Mouse (Mus musculus): ENCODE measurements at regions not wholly inside any gene's neighbourhood (a gene's known extent, or its start where the extent isn't known, plus 50 kb on each side); places are given as distances from the start of the nearest gene placed in this dataset.

DNA sequence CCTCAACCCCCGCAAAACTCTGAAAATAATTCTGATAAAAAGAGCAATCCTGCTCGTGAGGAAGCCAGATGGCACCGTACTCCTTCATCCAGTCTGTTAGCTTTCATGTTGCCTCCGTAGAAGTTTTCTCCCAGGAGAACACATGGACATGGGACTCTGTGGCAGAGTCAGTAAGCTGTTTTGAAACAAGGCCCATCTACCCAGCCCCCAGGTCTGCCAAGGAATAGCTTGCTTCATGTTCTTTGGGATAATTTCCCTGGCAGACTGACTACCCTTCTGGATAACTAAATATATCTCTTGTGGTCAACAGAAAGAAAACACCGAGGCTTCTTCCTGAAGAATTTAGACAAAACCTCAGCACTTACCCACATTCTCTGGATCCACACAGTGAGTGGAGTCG is 111.2 kb upstream of the Spred1 start:
- H3K27me3 ChIP-seq (ENCODE audit: control insufficient read depth, insufficient read depth, low read depth, low read length): no peaks in the 10 kb centered on the region
- WGBS: 77% methylated on average over 6 of the region's 6 CpGs
- H3K9me3 ChIP-seq (ENCODE audit: control insufficient read depth, low read length): no peaks in the 10 kb centered on the region

DNA sequence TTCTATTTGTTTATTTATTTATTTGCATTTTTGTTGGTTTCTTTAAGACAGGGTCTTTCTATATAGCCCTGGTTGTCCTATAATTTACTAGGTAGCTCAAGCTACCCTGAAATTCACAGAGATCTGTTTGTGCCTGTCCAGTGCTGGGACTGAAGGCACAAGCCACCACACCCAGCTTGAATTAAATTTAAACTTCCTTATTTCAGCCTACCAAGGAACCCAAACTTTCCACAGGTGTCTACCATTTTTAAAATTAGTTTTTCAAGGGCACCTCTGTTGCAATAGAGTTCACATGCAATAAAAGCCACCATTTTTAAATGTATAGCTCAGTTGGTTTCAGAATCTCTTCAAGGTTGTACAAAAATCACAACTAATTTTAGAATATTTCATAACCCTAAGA is 110.2 kb upstream of the Spred1 start:
- Histone ChIP-seq H3K27ac (ENCODE audit: low read length) (no peak overlapping the region), H3K27me3 (ENCODE audit: control insufficient read depth, insufficient read depth, low read depth, low read length) (no peaks in the 10 kb centered on the region), H3K36me3 (ENCODE audit: control insufficient read depth, insufficient read depth, low read length) (no peaks in the 10 kb centered on the region), H3K4me1 (replicated peaks; ENCODE audit: control insufficient read depth, insufficient read depth, low read length) (no peaks in the 10 kb centered on the region; the same call in 1 of the 2 replicates), H3K9ac (ENCODE audit: low read length) (no peak overlapping the region), H3K9me3 (ENCODE audit: control insufficient read depth, low read length) (no peaks in the 10 kb centered on the region), H3K4me3 (ENCODE audit: low read length) (no peak overlapping the region), H3K4me2 (ENCODE audit: low read depth, low read length) (no peak overlapping the region)
- ATAC-seq (ENCODE audit: low read depth): no peak

More for the DNA sequence above, 111.2 kb upstream of the Spred1 start:
- Histone ChIP-seq H3K4me3 (ENCODE audit: low read length) (no peak overlapping the region), H3K4me1 (replicated peaks; ENCODE audit: control insufficient read depth, insufficient read depth, low read length) (no peaks in the 10 kb centered on the region; the same call in 1 of the 2 replicates), H3K27ac (ENCODE audit: low read length) (no peak overlapping the region), H3K36me3 (ENCODE audit: control insufficient read depth, insufficient read depth, low read length) (no peaks in the 10 kb centered on the region), H3K9ac (ENCODE audit: low read length) (no peak overlapping the region), H3K4me2 (ENCODE audit: low read depth, low read length) (no peak overlapping the region)
- no peak for ATAC-seq (ENCODE audit: low read depth)

DNA sequence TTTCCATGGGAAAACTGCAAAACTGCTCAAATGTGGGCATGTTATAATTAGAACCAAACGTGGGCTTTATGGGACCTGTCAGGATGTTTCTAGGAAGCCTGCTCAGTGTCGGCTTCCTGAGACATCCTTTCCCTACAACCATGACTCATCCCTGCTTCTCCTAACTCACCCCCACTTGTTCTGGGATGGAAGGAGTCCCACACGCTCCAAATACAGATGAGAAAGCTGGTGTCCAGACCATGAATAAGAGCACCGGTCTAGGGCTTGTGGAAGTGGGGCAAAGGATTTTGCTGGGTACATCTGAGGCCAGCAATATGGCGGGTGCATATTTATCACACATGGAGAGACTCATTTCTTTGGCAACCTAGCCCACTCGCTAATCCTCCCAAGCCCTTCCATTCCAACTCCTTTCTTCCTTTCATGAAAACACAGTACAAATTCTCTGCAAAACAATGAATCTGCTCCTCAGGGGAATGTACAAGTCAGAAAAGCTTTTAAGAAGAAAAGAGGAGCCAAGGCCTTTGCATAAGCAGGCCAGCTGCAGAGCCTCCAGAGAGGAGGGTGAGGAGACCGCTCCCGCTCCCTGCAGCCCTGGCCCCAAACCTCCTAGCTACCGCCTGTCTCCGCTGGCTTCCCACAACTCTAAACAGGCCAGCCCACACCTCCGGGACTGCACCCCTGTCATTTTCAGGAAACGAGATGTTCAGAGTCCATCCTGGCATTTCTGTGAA is 103.1 kb upstream of the Spred1 start:
- H3K9me3 ChIP-seq (ENCODE audit: control insufficient read depth, low read length): no peaks in the 10 kb centered on the region
- ATAC-seq (ENCODE audit: low read depth): peak; percentile 62; the same call in 1 of the 2 replicates
- no peak overlapping the region for H3K4me3 ChIP-seq (ENCODE audit: low read length)
- peaks cover 16% of the 10 kb centered on the region for H3K4me1 ChIP-seq (replicated peaks; ENCODE audit: control insufficient read depth, insufficient read depth, low read length)
- H3K36me3 ChIP-seq (ENCODE audit: control insufficient read depth, insufficient read depth, low read length): no peaks in the 10 kb centered on the region
- H3K4me2 ChIP-seq (ENCODE audit: low read depth, low read length): no peak overlapping the region
- peak overlapping the region; percentile 59 for H3K27ac ChIP-seq (ENCODE audit: low read length)
- H3K9ac ChIP-seq (ENCODE audit: low read length): peak overlapping the region; percentile 35
- no peaks in the 10 kb centered on the region for H3K27me3 ChIP-seq (ENCODE audit: control insufficient read depth, insufficient read depth, low read depth, low read length)
- 59% methylated on average over 12 of the region's 12 CpGs for WGBS

DNA sequence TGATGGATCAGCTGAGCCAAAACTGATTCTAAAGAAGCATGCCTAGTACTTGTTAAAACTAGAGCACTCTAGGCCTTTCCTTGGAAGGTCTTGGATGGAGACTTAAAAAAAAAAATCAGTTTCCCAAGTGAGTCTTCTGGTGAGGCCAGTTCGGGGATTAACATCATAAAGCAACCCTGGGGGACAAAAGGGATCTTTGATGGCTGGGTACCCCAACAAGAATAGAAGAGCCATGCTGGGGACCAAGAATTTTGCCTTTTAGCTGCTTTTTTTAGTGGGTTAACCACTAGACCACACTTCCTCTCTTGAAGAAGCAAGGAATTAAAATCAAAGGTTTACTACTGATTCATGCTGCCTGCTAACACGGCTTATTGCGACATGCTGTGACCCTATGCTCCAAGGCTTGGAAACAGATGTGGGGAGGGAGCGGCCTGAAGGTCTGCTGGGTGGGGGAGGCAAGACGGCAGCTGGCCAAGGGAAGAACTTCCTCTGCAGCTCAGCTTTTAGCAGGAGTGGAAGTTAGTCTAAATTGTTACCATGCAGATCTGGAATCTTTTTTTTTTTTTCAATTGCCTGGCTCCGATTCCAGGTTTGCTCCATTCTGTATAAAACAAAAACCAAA is 102.1 kb upstream of the Spred1 start:
- peak; percentile 90 for ATAC-seq (ENCODE audit: low read depth)
- H3K36me3 ChIP-seq (ENCODE audit: control insufficient read depth, insufficient read depth, low read length): no peaks in the 10 kb centered on the region
- H3K27me3 ChIP-seq (ENCODE audit: control insufficient read depth, insufficient read depth, low read depth, low read length): no peaks in the 10 kb centered on the region
- WGBS: 15% methylated on average over 6 of the region's 6 CpGs
- peak overlapping the region; percentile 59 for H3K27ac ChIP-seq (ENCODE audit: low read length)
- H3K4me2 ChIP-seq (ENCODE audit: low read depth, low read length): no peak overlapping the region
- H3K4me1 ChIP-seq (replicated peaks; ENCODE audit: control insufficient read depth, insufficient read depth, low read length): peaks cover 16% of the 10 kb centered on the region
- no peak overlapping the region for H3K4me3 ChIP-seq (ENCODE audit: low read length)
- no peaks in the 10 kb centered on the region for H3K9me3 ChIP-seq (ENCODE audit: control insufficient read depth, low read length)
- H3K9ac ChIP-seq (ENCODE audit: low read length): no peak overlapping the region

DNA sequence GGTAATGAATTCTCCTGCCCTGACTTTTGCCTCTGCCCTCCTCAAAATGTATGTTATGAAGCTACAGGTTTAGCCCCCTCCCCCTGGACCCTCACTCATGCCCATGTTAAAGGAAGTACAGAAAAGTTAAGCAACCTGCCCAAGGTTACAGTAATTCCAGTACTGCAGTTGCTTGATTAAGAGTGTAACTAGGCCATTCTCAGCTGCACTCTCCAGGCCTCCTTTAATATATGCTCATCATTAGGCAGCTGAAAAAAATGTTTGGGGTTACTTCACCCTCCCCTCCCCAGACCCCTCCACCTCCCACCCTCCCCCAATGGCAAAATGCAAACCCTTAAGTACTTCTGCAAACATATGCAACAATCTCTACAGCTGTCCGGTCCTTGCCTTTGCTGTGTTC is 101.6 kb upstream of the Spred1 start:
- WGBS: 20% methylated on average over 1 of the region's 1 CpGs
- ATAC-seq (ENCODE audit: low read depth): peak; percentile 36
- Histone ChIP-seq H3K4me1 (replicated peaks; ENCODE audit: control insufficient read depth, insufficient read depth, low read length) (peaks cover 16% of the 10 kb centered on the region), H3K27me3 (ENCODE audit: control insufficient read depth, insufficient read depth, low read depth, low read length) (no peaks in the 10 kb centered on the region), H3K27ac (ENCODE audit: low read length) (0 out of 2 replicates have a peak overlapping the region, but pooled peaks have one; percentile 48), H3K4me2 (ENCODE audit: low read depth, low read length) (no peak overlapping the region), H3K4me3 (ENCODE audit: low read length) (no peak overlapping the region), H3K9ac (ENCODE audit: low read length) (no peak overlapping the region), H3K36me3 (ENCODE audit: control insufficient read depth, insufficient read depth, low read length) (no peaks in the 10 kb centered on the region), H3K9me3 (ENCODE audit: control insufficient read depth, low read length) (no peaks in the 10 kb centered on the region)

DNA sequence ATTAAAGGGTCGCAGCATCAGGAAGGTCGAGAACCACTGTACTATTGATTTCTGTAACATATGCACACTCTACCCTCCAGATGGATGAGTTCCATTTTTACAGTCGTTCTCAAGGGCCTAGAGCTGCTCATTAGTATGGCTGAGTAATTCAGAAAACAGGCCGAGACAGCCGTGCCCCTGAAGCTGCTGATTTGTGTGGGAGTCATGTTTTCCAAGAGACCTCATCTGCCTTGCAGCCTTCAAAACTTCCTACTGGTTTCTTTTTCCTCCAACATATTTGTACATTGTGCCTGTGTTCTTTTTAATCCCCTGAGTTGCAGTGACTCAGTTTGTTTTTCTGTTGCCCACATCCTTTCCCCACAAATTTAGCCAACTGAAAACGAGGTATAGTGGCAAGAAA is 99.4 kb upstream of the Spred1 start:
- no peak for ATAC-seq (ENCODE audit: low read depth)
- Histone ChIP-seq H3K27me3 (ENCODE audit: control insufficient read depth, insufficient read depth, low read depth, low read length) (no peaks in the 10 kb centered on the region), H3K4me1 (replicated peaks; ENCODE audit: control insufficient read depth, insufficient read depth, low read length) (peaks cover 16% of the 10 kb centered on the region), H3K9ac (ENCODE audit: low read length) (no peak overlapping the region), H3K9me3 (ENCODE audit: control insufficient read depth, low read length) (no peaks in the 10 kb centered on the region), H3K36me3 (ENCODE audit: control insufficient read depth, insufficient read depth, low read length) (no peaks in the 10 kb centered on the region), H3K4me2 (ENCODE audit: low read depth, low read length) (no peak overlapping the region), H3K27ac (ENCODE audit: low read length) (no peak overlapping the region), H3K4me3 (ENCODE audit: low read length) (no peak overlapping the region)
- 67% methylated on average over 6 of the region's 6 CpGs for WGBS

DNA sequence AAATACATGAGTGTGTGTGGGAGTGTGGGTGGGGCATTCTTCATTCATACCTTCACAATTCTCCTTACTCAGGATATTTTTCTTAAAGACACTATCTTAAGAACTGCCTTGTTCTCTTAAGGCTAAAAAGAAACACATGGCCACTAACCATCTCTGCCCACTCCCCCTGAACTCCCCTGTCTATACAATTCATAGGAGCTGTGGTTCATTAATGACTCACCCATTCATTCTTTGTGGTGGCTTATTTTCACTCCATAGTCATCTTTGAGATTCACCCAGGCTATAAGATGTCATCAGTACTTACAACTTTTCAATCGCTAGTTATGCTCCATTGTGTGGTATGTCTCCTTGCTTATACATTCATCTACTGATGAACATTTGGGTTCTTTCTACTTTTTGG is 97.7 kb upstream of the Spred1 start:
- WGBS: 88% methylated on average over 1 of the region's 1 CpGs
- Histone ChIP-seq H3K9ac (ENCODE audit: low read length) (no peak overlapping the region), H3K9me3 (ENCODE audit: control insufficient read depth, low read length) (no peaks in the 10 kb centered on the region), H3K4me3 (ENCODE audit: low read length) (no peak overlapping the region), H3K36me3 (ENCODE audit: control insufficient read depth, insufficient read depth, low read length) (no peaks in the 10 kb centered on the region), H3K27me3 (ENCODE audit: control insufficient read depth, insufficient read depth, low read depth, low read length) (no peaks in the 10 kb centered on the region), H3K4me2 (ENCODE audit: low read depth, low read length) (no peak overlapping the region), H3K4me1 (replicated peaks; ENCODE audit: control insufficient read depth, insufficient read depth, low read length) (peaks cover 13% of the 10 kb centered on the region), H3K27ac (ENCODE audit: low read length) (no peak overlapping the region)
- ATAC-seq (ENCODE audit: low read depth): no peak

DNA sequence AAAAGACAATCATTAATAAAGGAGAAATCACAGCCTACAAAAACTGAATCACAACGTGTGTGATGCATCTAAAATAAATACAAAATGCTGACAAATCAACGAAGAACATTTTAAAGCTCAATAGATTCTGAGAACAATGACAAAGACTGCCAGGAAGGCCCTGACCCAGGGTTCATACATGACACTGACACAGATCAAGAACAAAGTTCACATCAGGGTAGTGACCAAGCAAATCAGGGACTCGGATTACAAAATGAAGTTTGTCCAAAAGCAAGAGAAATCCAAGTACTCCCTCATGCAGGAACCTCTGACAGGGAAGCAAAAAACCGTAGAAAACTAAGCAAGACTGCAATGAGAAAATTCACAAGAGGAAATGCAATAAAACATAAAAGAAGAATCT is 94.1 kb upstream of the Spred1 start:
- H3K36me3 ChIP-seq (ENCODE audit: control insufficient read depth, insufficient read depth, low read length): no peaks in the 10 kb centered on the region
- no peaks in the 10 kb centered on the region for H3K27me3 ChIP-seq (ENCODE audit: control insufficient read depth, insufficient read depth, low read depth, low read length)
- H3K9ac ChIP-seq (ENCODE audit: low read length): no peak overlapping the region
- H3K4me2 ChIP-seq (ENCODE audit: low read depth, low read length): no peak overlapping the region
- no peak overlapping the region for H3K4me3 ChIP-seq (ENCODE audit: low read length)
- no peaks in the 10 kb centered on the region for H3K9me3 ChIP-seq (ENCODE audit: control insufficient read depth, low read length)
- H3K4me1 ChIP-seq (replicated peaks; ENCODE audit: control insufficient read depth, insufficient read depth, low read length): peaks cover 2% of the 10 kb centered on the region; the same call in 1 of the 2 replicates
- ATAC-seq (ENCODE audit: low read depth): no peak
- H3K27ac ChIP-seq (ENCODE audit: low read length): no peak overlapping the region
- WGBS: 44% methylated on average over 4 of the region's 4 CpGs

DNA sequence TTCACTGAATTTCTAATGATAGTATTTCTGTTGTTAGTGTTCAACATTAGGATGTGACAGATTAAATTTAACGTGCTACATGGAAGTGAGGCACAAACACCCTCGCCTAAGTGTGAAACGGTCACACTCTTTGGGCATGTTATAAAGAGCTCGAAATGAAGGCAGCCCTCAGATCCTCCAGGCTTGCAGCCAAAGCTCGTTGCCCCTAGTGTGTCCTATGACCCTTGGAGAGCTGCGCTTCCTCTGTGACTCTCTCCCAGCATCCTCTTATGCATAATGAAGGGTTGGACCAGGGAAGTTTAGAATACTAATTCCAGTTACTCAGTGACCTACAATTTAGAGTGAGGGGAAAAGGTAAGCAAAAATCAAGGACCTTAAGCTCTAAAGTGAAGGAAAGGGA is 92.4 kb upstream of the Spred1 start:
- Histone ChIP-seq H3K4me1 (replicated peaks; ENCODE audit: control insufficient read depth, insufficient read depth, low read length) (peaks cover 2% of the 10 kb centered on the region; the same call in 1 of the 2 replicates), H3K36me3 (ENCODE audit: control insufficient read depth, insufficient read depth, low read length) (no peaks in the 10 kb centered on the region), H3K27me3 (ENCODE audit: control insufficient read depth, insufficient read depth, low read depth, low read length) (no peaks in the 10 kb centered on the region), H3K27ac (ENCODE audit: low read length) (no peak overlapping the region), H3K9me3 (ENCODE audit: control insufficient read depth, low read length) (no peaks in the 10 kb centered on the region), H3K4me3 (ENCODE audit: low read length) (no peak overlapping the region), H3K9ac (ENCODE audit: low read length) (no peak overlapping the region), H3K4me2 (ENCODE audit: low read depth, low read length) (no peak overlapping the region)
- no peak for ATAC-seq (ENCODE audit: low read depth)
- WGBS: 56% methylated on average over 6 of the region's 6 CpGs

Data from lung, embryonic 16.5 days (tissue).